Mouse (Mus musculus) midbrain, embryonic 11.5 days (tissue): ENCODE results near the gene Lamb1. TPM values are rescaled to one million over a fixed set of nuclear protein-coding genes. Genes with fewer than 3 reads are reported as not detected.

Experiments
- ATAC-seq: fragments of 200-750 bp; cut with Nextera tagmentation; 2 replicates; pipeline ENCODE4 v1.8.0; 2017; ENCODE audit warnings: moderate TSS enrichment, moderate library complexity; ENCODE audit not compliant: low FRiP score
- DNase-seq: peaks from one replicate; pipeline ENCODE4 v3.0.0; 2015; ENCODE audit warnings: low spot score; ENCODE audit errors: missing footprints
- H3K27ac ChIP-seq: fragments of 300-500 bp; sonication (generic); 2 replicates; pipeline ENCODE4 v1.5.1; 2014; ENCODE audit warnings: low read depth, low read length
- H3K27me3 ChIP-seq: fragments of 300-500 bp; sonication (generic); 2 replicates; pipeline ENCODE4 v1.6.1; 2014; ENCODE audit warnings: mild to moderate bottlenecking, low read length, moderate library complexity, mixed read lengths; ENCODE audit not compliant: control insufficient read depth, insufficient read depth
- H3K36me3 ChIP-seq: fragments of 300-500 bp; sonication (generic); 2 replicates; pipeline ENCODE4 v1.6.1; 2014; ENCODE audit warnings: mild to moderate bottlenecking, low read length, moderate library complexity, mixed read lengths; ENCODE audit not compliant: control insufficient read depth, insufficient read depth
- H3K4me1 ChIP-seq: fragments of 300-500 bp; sonication (generic); 2 replicates; pipeline ENCODE4 v1.6.1; 2014; ENCODE audit warnings: low read length; ENCODE audit not compliant: control insufficient read depth, insufficient read depth
- H3K4me2 ChIP-seq: fragments of 300-500 bp; sonication (generic); 2 replicates; pipeline ENCODE4 v1.6.1; 2014; ENCODE audit warnings: mild to moderate bottlenecking, moderate library complexity
- H3K4me3 ChIP-seq: fragments of 300-500 bp; sonication (generic); 2 replicates; pipeline ENCODE4 v1.5.1; 2014; ENCODE audit warnings: low read depth, low read length
- H3K9ac ChIP-seq: fragments of 300-500 bp; sonication (generic); 2 replicates; pipeline ENCODE4 v1.6.1; 2014; ENCODE audit warnings: low read length
- H3K9me3 ChIP-seq: fragments of 300-500 bp; sonication (generic); 2 replicates; pipeline ENCODE4 v1.6.1; 2016; ENCODE audit warnings: low read length; ENCODE audit not compliant: control insufficient read depth
- WGBS: fragments of 180-500 bp; shearing (Covaris S2); extraction: QIAGEN DNeasy Blood & Tissue Kit; methylation state at CpG from one replicate; pipeline ENCODE4 v1.1.7; 2014; 5-methylcytosine and 5-hydroxymethylcytosine counted together
- polyA plus RNA-seq: library from polyadenylated mRNA; unstranded; fragments of >200 nt; fragmentation: Nextera tagmentation; extraction: Ambion mirVana; gene quantifications from 2 replicates; pipeline ENCODE4 v1.2.1, GENCODE M21; 2014

Gene Lamb1
- polyA plus RNA-seq, 1 experiment from 2014 or later, result 17.3 TPM

DNA sequence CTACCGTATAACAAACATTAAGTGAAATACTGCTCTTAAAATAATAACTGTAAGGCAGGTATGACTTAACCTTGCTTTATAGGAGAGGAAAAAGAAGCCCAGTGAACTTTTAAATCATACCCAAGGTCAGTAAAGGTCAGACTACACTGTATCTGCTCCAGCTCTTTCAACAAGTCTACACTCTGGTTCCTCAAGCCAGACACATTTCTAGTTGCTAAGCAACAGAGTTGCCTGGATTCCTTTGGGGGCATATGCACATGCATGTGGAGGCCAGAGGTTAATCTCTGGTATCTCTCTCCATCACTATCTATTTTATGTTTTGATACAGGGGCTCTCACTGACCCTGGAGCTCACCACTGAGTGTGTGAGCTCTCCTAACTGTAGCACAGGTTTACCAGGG lies 104.1 kb downstream of the Lamb1 start:
- Histone ChIP-seq H3K36me3 (no peaks in the 10 kb centered on the region), H3K27me3 (no peaks in the 10 kb centered on the region), H3K4me3 (no peak overlapping the region), H3K9ac (no peak overlapping the region), H3K4me2 (no peak overlapping the region), H3K4me1 (no peaks in the 10 kb centered on the region), H3K9me3 (no peaks in the 10 kb centered on the region), H3K27ac (no peak overlapping the region)
- DNase-seq (no peak), ATAC-seq (no peak)
- WGBS, result 95% methylated on average over 1 of the region's 1 CpGs

DNA sequence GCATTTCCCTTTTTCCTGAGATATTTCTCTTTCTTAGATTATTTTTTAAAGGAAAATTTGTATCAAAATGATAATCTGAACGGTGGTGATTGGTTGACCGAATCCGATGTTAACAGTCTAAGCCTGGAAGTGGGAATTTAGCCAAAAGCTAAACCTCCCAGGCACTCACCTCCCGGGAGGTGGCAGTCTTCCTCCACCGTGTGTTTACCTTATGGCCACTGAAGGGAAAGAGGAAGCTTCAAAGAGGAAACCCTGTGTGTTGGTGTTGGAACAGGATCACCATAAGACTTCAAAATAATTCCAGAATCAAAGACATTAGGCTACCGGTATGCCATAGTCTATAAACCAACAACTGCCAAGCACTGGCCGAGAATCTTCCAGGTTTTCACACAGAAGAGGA lies 104.6 kb downstream of the Lamb1 start:
- ATAC-seq (no peak), DNase-seq (no peak)
- Histone ChIP-seq H3K9me3 (no peaks in the 10 kb centered on the region), H3K9ac (no peak overlapping the region), H3K27me3 (no peaks in the 10 kb centered on the region), H3K4me2 (no peak overlapping the region), H3K36me3 (no peaks in the 10 kb centered on the region), H3K27ac (no peak overlapping the region), H3K4me1 (no peaks in the 10 kb centered on the region), H3K4me3 (no peak overlapping the region)
- WGBS, result 89% methylated on average over 7 of the region's 7 CpGs

DNA sequence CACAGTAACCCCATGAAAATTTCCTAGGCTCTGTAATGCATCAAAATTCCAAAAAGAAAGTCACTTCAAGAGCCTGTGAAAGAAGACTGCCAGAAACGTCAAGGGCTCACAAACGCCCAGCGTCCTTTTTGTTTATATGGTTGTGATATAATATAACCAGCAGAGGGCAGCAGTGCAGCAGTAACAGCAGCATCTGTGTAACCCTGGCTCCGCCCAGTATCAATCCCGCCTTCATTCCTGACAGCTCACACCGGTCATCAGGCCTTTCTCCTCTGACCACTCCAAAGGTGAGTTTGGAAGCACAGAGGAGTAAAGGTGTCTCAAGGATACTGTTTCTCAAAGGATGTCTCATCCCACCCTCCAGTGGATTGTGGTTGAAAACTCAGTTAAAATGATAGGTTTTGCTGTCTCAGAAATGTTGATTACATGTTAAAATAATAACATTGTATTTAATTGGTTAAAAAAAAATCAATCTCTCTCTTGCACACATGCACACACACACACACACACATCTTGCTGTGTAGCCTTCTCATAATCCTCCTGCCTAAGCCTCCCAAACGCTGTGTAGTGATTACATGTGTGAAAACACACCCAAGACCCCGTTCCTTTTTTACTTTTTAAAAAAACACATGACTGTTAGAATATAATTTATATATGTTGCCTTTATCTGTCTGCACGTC lies 109.7 kb downstream of the Lamb1 start:
- no peaks in the 10 kb centered on the region for H3K4me1 ChIP-seq
- H3K27me3 ChIP-seq, result no peaks in the 10 kb centered on the region
- ATAC-seq, result peak; percentile 81
- H3K36me3 ChIP-seq, result no peaks in the 10 kb centered on the region
- H3K9ac ChIP-seq, result no peak overlapping the region
- H3K9me3 ChIP-seq, result no peaks in the 10 kb centered on the region
- no peak overlapping the region for H3K27ac ChIP-seq
- no peak overlapping the region for H3K4me3 ChIP-seq
- H3K4me2 ChIP-seq, result no peak overlapping the region
- DNase-seq, result peak; percentile 93
- 40% methylated on average over 9 of the region's 9 CpGs for WGBS

DNA sequence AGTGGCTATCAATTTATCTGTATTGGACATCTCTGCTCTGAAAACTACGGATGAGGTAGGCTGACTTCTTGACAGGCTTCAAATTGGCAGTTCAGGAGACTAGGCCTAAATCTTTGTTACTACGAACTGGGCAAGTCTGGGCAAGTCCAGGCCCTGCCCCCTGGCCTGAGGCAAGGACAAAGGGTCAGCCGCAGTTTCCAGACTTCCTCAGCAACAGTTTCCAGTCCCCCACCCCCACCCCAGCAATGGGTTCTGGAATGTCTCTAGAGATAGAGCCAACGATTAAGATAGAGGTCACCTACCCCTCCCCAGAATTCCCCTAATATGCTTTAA lies 110.2 kb downstream of the Lamb1 start:
- H3K27me3 ChIP-seq, result no peaks in the 10 kb centered on the region
- no peaks in the 10 kb centered on the region for H3K36me3 ChIP-seq
- WGBS, result 80% methylated on average over 4 of the region's 4 CpGs
- no peaks in the 10 kb centered on the region for H3K9me3 ChIP-seq
- no peaks in the 10 kb centered on the region for H3K4me1 ChIP-seq
- DNase-seq, result no peak
- H3K4me3 ChIP-seq, result no peak overlapping the region
- H3K4me2 ChIP-seq, result no peak overlapping the region
- H3K27ac ChIP-seq, result no peak overlapping the region
- ATAC-seq, result 0 out of 2 replicates have a peak, but pooled peaks have one; percentile 28
- no peak overlapping the region for H3K9ac ChIP-seq

DNA sequence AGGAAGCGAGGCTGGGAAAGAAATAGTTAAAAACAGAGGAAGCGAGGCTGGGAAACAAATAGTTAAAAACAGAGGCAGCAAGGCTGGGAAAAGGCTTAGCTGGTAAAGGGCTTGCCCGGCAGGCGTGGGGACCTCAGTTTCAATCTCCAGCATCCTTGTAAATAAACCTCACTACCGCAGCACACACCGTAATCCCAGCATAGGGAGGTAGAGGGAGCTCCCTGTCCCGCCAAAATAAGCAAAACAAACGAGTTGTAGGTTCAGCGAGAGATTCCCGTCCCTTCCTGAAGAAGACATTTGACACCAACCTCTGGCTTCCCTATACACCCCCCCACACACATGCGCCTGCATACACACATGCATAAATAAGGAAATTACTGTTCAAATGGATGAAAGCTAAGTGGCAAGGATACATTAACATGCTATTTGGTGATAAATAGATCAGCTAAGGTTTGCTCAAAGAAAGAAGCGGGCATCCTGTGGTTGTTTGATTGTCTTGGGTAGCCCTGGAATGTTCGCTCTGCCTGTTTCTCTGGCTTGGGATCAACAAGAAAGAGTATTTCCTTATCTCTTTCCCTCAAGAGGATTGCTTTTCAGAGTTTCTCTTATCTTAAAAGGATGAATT lies 111.4 kb downstream of the Lamb1 start:
- H3K36me3 ChIP-seq, result no peaks in the 10 kb centered on the region
- ATAC-seq, result no peak
- H3K27ac ChIP-seq, result no peak overlapping the region
- no peaks in the 10 kb centered on the region for H3K27me3 ChIP-seq
- H3K4me2 ChIP-seq, result peak overlapping the region; percentile 43
- WGBS, result 18% methylated on average over 13 of the region's 13 CpGs
- peak overlapping the region; percentile 42; the same call in 1 of the 2 replicates for H3K9ac ChIP-seq
- DNase-seq, result peak; percentile 91
- no peaks in the 10 kb centered on the region for H3K4me1 ChIP-seq
- no peaks in the 10 kb centered on the region for H3K9me3 ChIP-seq
- 0 out of 2 replicates have a peak overlapping the region, but pooled peaks have one; percentile 13 for H3K4me3 ChIP-seq

DNA sequence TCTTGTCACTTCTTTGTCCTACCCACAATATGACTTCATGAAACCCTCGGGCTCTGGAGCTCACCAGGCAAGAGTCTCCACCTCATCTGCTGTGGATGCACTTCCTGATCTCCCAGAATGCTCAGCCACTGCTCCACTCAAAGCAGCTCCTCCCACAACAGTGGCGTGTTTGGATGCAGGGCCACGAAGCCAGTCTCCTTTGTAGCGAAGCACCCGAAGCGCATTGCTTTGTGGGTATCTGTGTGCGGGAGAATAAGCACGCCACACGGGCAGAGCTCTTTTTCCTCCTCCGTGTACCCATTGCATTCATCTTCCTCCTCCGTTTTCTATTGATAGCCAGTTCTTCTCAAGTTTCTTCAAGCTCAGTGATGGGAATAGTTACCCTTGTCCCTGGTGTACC lies 112.2 kb downstream of the Lamb1 start:
- DNase-seq (peak; percentile 78), ATAC-seq (no peak)
- no peak overlapping the region for H3K4me3 ChIP-seq
- H3K36me3 ChIP-seq, result no peaks in the 10 kb centered on the region
- H3K9ac ChIP-seq, result no peak overlapping the region
- no peaks in the 10 kb centered on the region for H3K9me3 ChIP-seq
- no peaks in the 10 kb centered on the region for H3K27me3 ChIP-seq
- 87% methylated on average over 11 of the region's 11 CpGs for WGBS
- no peaks in the 10 kb centered on the region for H3K4me1 ChIP-seq
- no peak overlapping the region for H3K4me2 ChIP-seq
- no peak overlapping the region for H3K27ac ChIP-seq

Other genes with a start within 250 kb of the Lamb1 start
- gene Fam110c, start 191.4 kb upstream of the Lamb1 start, polyA plus RNA-seq, result 0.05 and 0.06 TPM in 2 replicates
- not detected in 2 replicates for gene Gm6993, start 24.5 kb upstream of the Lamb1 start, polyA plus RNA-seq
- 159 and 186 TPM in 2 replicates for gene Dld, start 86.2 kb downstream of the Lamb1 start, polyA plus RNA-seq
- not detected in 2 replicates for gene Slc26a3, start 125.6 kb downstream of the Lamb1 start, polyA plus RNA-seq
- 26.9 and 30.4 TPM in 2 replicates for gene Cbll1, start 234.4 kb downstream of the Lamb1 start, polyA plus RNA-seq